Mouse (Mus musculus): ENCODE results near the gene Sh3pxd2a. TPM values are rescaled to one million over a fixed set of nuclear protein-coding genes. Genes with fewer than 3 reads are reported as not detected.
A peak's percentile ranks its signal among the peaks of the same experiment; 100 is the strongest.

Gene Sh3pxd2a
- total and polyA plus RNA-seq, 3 experiments: 36.1 to 53.2 (median 52.3) TPM

GRCm38 (mm10) chr19:47412566-47413248 lies 51.5 kb downstream of the Sh3pxd2a start:
- H3K36me3 ChIP-seq (ENCODE audit: control insufficient read depth, insufficient read depth, low read length): no peaks in the 10 kb centered on the region
- H3K4me3 ChIP-seq: no peak overlapping the region
- WGBS: 48% methylated on average over 11 of the region's 11 CpGs
- no peak for TF ChIP-seq EP300 (IDR thresholded peaks at IDR 0.05; ENCODE audit: insufficient read depth, low read depth, low read length)
- peak; percentile 54 for TF ChIP-seq CTCF (IDR thresholded peaks at IDR 0.05)
- no peak for TF ChIP-seq POLR2A (IDR thresholded peaks at IDR 0.05; ENCODE audit: insufficient read depth, low read depth, low read length)
- H3K4me1 ChIP-seq (ENCODE audit: control insufficient read depth, insufficient read depth, low read length): peaks cover 27% of the 10 kb centered on the region
- intact Hi-C loops (cut with DNase I): no loop called here
- H3K9ac ChIP-seq (ENCODE audit: low read depth, low read length): no peak overlapping the region
- peaks cover 4% of the 10 kb centered on the region for H3K79me2 ChIP-seq (replicated peaks; ENCODE audit: control insufficient read depth, insufficient read depth, low read length)
- H3K27me3 ChIP-seq (ENCODE audit: control insufficient read depth, insufficient read depth, low read length): no peaks in the 10 kb centered on the region
- H3K27ac ChIP-seq: no peak overlapping the region
- no peak for DNase-seq

- peaks cover 33% of the 10 kb centered on the region for H3K4me1 ChIP-seq (ENCODE audit: control insufficient read depth, insufficient read depth, low read length)
- 96% methylated on average over 6 of the region's 6 CpGs for WGBS
- intact Hi-C loops (cut with DNase I): no loop called here
- no peaks in the 10 kb centered on the region for H3K36me3 ChIP-seq (ENCODE audit: control insufficient read depth, insufficient read depth, low read length)
- H3K27me3 ChIP-seq (ENCODE audit: control insufficient read depth, insufficient read depth, low read length): no peaks in the 10 kb centered on the region
- no peak overlapping the region for H3K27ac ChIP-seq
- H3K4me3 ChIP-seq: no peak overlapping the region
- H3K9ac ChIP-seq (ENCODE audit: low read depth, low read length): no peak overlapping the region
- TF ChIP-seq CTCF (IDR thresholded peaks at IDR 0.05): no peak
- no peak for TF ChIP-seq EP300 (IDR thresholded peaks at IDR 0.05; ENCODE audit: insufficient read depth, low read depth, low read length)
- TF ChIP-seq POLR2A (IDR thresholded peaks at IDR 0.05; ENCODE audit: insufficient read depth, low read depth, low read length): no peak
- DNase-seq: no peak
- peaks cover 4% of the 10 kb centered on the region for H3K79me2 ChIP-seq (replicated peaks; ENCODE audit: control insufficient read depth, insufficient read depth, low read length)
These were observed 53.9 kb downstream of the Sh3pxd2a start for GRCm38 (mm10) chr19:47410301-47410700.

- H3K36me3 ChIP-seq (ENCODE audit: control insufficient read depth, insufficient read depth, low read length): no peaks in the 10 kb centered on the region
- TF ChIP-seq CTCF (IDR thresholded peaks at IDR 0.05) (no peak), EP300 (IDR thresholded peaks at IDR 0.05; ENCODE audit: insufficient read depth, low read depth, low read length) (no peak), POLR2A (IDR thresholded peaks at IDR 0.05; ENCODE audit: insufficient read depth, low read depth, low read length) (no peak)
- no peak overlapping the region for H3K4me3 ChIP-seq
- H3K27ac ChIP-seq: peak overlapping the region; percentile 60; the same call in 1 of the 2 replicates
- no peak for DNase-seq
- H3K79me2 ChIP-seq (replicated peaks; ENCODE audit: control insufficient read depth, insufficient read depth, low read length): peaks cover 4% of the 10 kb centered on the region
- H3K27me3 ChIP-seq (ENCODE audit: control insufficient read depth, insufficient read depth, low read length): no peaks in the 10 kb centered on the region
- H3K4me1 ChIP-seq (ENCODE audit: control insufficient read depth, insufficient read depth, low read length): peaks cover 25% of the 10 kb centered on the region
- intact Hi-C loops (cut with DNase I): loop anchor here (2.0 kb wide), 1 partner anchor 20 kb away; no protein-coding TSS in a partner anchor
- no peak overlapping the region for H3K9ac ChIP-seq (ENCODE audit: low read depth, low read length)
These were observed 55.1 kb downstream of the Sh3pxd2a start for GRCm38 (mm10) chr19:47409142-47409541.

GRCm38 (mm10) chr19:47408656-47409055 lies 55.5 kb downstream of the Sh3pxd2a start:
- intact Hi-C loops (cut with DNase I): loop anchor here (2.0 kb wide), 1 partner anchor 20 kb away; no protein-coding TSS in a partner anchor

GRCm38 (mm10) chr19:47407332-47407731 lies 56.9 kb downstream of the Sh3pxd2a start:
- TF ChIP-seq CTCF (IDR thresholded peaks at IDR 0.05) (no peak), EP300 (IDR thresholded peaks at IDR 0.05; ENCODE audit: insufficient read depth, low read depth, low read length) (no peak), POLR2A (IDR thresholded peaks at IDR 0.05; ENCODE audit: insufficient read depth, low read depth, low read length) (no peak)
- Histone ChIP-seq H3K4me3 (no peak overlapping the region), H3K27ac (no peak overlapping the region), H3K9ac (ENCODE audit: low read depth, low read length) (no peak overlapping the region), H3K79me2 (replicated peaks; ENCODE audit: control insufficient read depth, insufficient read depth, low read length) (peaks cover 4% of the 10 kb centered on the region), H3K27me3 (ENCODE audit: control insufficient read depth, insufficient read depth, low read length) (no peaks in the 10 kb centered on the region), H3K4me1 (ENCODE audit: control insufficient read depth, insufficient read depth, low read length) (peaks cover 30% of the 10 kb centered on the region), H3K36me3 (ENCODE audit: control insufficient read depth, insufficient read depth, low read length) (peaks cover 6% of the 10 kb centered on the region)
- no peak for DNase-seq
- intact Hi-C loops (cut with DNase I): no loop called here
- 96% methylated on average over 6 of the region's 6 CpGs for WGBS

More at GRCm38 (mm10) chr19:47408656-47409055, 55.5 kb downstream of the Sh3pxd2a start:
- H3K9ac ChIP-seq (ENCODE audit: low read depth, low read length): no peak overlapping the region
- no peaks in the 10 kb centered on the region for H3K27me3 ChIP-seq (ENCODE audit: control insufficient read depth, insufficient read depth, low read length)
- peaks cover 24% of the 10 kb centered on the region for H3K4me1 ChIP-seq (ENCODE audit: control insufficient read depth, insufficient read depth, low read length)
- no peak overlapping the region for H3K4me3 ChIP-seq
- no peaks in the 10 kb centered on the region for H3K36me3 ChIP-seq (ENCODE audit: control insufficient read depth, insufficient read depth, low read length)
- peak in 1 of 2 experiments; percentile 50 for DNase-seq
- 42% methylated on average over 7 of the region's 7 CpGs for WGBS
- peaks cover 4% of the 10 kb centered on the region for H3K79me2 ChIP-seq (replicated peaks; ENCODE audit: control insufficient read depth, insufficient read depth, low read length)
- H3K27ac ChIP-seq: peak overlapping the region; percentile 60
- TF ChIP-seq EP300 (IDR thresholded peaks at IDR 0.05; ENCODE audit: insufficient read depth, low read depth, low read length) (no peak; the same call in 1 of the 2 replicates), POLR2A (IDR thresholded peaks at IDR 0.05; ENCODE audit: insufficient read depth, low read depth, low read length) (no peak), CTCF (IDR thresholded peaks at IDR 0.05) (no peak)

GRCm38 (mm10) chr19:47406524-47406923 lies 57.7 kb downstream of the Sh3pxd2a start:
- Histone ChIP-seq H3K79me2 (replicated peaks; ENCODE audit: control insufficient read depth, insufficient read depth, low read length) (peaks cover 4% of the 10 kb centered on the region), H3K27ac (no peak overlapping the region), H3K4me3 (no peak overlapping the region), H3K27me3 (ENCODE audit: control insufficient read depth, insufficient read depth, low read length) (no peaks in the 10 kb centered on the region), H3K4me1 (ENCODE audit: control insufficient read depth, insufficient read depth, low read length) (peaks cover 37% of the 10 kb centered on the region), H3K9ac (ENCODE audit: low read depth, low read length) (no peak overlapping the region), H3K36me3 (ENCODE audit: control insufficient read depth, insufficient read depth, low read length) (peaks cover 6% of the 10 kb centered on the region)
- intact Hi-C loops (cut with DNase I): no loop called here
- DNase-seq: no peak
- TF ChIP-seq POLR2A (IDR thresholded peaks at IDR 0.05; ENCODE audit: insufficient read depth, low read depth, low read length): no peak
- TF ChIP-seq CTCF (IDR thresholded peaks at IDR 0.05): no peak
- 44% methylated on average over 6 of the region's 6 CpGs for WGBS

Data from heart, adult 2 months (tissue).